Mouse (Mus musculus) layer of hippocampus, adult 8-10 months (tissue): ENCODE results near the gene Med22. TPM values are rescaled to one million over a fixed set of nuclear protein-coding genes. Genes with fewer than 3 reads are reported as not detected.
A peak's percentile ranks its signal among the peaks of the same experiment; 100 is the strongest.
"Not testable (repeated sequence)": the region's sequence is repeated elsewhere in the genome, so short reads cannot be mapped to it uniquely, and the experiment has no call there.

Experiments
- DNase-seq, 2 experiments: peaks; one replicate each; pipeline ENCODE4 v3.0.0; 2022; ENCODE audit warnings: low spot score in 2 of 2
- total RNA-seq, 4 experiments: library from RNA; stranded (reverse); gene quantifications; 2 replicates each; pipeline ENCODE4 v1.2.4; 2022

The Med22 gene
- total RNA-seq, 4 experiments from 2014 or later: 42.5 to 48.9 (median 47.4) TPM

- no peak for DNase-seq
These were observed 6.3 kb upstream of the Med22 start for GRCm38 (mm10) chr2:26916738-26917137.

DNA sequence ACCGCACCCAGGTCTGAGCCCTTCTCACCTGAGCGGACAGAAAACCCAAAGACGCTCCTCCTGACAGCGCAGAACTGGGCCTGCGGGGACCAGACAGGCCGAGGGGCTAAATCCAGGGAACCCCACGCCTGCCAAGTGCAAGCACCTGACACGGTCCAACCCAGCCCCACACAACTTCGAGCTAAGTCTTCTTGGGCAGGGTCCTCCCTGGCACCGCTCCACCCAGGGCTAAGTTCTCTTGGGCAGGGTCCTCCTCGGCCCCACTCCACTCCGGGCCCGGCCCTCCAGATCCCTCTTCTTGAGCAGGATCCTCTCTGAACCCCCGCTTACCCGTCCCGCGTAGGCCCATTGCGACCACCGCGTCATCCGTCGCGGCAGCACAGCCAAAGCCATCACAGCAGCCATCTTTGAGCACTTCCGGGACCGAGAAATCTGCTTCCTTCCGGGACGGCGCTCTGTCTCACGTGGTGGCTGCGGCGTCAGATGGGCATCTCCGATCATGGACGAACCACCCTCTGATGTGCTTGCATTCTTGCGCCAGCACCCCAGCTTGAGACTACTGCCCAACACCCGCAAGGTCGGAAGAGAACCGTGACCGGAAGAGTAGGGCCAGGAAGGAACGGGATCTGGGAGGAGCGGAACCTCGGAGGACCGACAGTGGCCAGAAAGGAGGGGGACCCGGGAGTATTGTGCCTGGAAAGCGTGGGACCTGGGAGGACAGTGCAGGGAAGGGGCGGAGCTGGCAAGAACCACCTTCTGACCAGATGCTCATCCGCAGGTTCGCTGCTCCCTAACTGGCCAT lies 5.7 kb upstream of the Med22 start, which contains the start of the genes Surf2 and Surf1:
Surf2 (plus strand) TSS at position 441 of the 802 bp plus-strand sequence.
Surf1 (minus strand) TSS at position 604 of the 802 bp plus-strand sequence.
- peak; percentile 86 to 87 for DNase-seq

- no peak for DNase-seq
These were observed 3.9 kb upstream of the Med22 start for GRCm38 (mm10) chr2:26914148-26914941.

DNA sequence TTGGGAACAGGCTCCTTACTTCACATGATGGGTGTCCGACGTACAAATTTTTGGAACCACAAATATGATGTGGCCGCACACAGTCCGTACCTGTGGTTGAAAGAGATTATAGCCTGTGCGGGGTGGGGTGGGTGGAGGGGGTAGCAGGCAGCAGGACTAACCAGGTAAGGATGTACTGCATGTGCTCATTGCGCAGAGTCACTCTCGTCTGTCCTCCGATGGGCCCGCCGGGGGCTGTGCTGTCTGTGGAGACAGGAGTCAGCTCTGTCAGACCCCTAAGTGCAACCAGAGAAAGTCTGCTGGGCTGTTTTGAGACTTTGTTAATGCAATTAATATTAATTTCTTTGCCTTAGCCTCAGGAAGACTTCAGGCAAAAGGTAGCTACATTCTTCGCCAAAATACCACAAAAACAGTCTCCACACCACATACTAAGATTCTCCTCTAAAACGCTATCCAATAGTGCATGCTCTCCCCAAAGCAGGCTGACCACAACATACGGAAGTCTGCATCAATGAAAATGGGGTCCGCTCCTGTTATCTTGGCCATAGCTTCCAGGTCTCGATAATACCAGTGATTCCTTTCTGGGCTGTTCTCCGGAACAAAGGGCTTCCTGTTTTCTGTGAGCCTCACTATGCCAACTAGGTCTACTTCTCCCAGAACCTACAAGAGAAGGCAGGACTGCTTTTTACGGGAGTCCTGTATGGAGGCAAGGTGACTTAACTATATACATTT lies 3.1 kb upstream of the Med22 start:
- DNase-seq: no peak

DNA sequence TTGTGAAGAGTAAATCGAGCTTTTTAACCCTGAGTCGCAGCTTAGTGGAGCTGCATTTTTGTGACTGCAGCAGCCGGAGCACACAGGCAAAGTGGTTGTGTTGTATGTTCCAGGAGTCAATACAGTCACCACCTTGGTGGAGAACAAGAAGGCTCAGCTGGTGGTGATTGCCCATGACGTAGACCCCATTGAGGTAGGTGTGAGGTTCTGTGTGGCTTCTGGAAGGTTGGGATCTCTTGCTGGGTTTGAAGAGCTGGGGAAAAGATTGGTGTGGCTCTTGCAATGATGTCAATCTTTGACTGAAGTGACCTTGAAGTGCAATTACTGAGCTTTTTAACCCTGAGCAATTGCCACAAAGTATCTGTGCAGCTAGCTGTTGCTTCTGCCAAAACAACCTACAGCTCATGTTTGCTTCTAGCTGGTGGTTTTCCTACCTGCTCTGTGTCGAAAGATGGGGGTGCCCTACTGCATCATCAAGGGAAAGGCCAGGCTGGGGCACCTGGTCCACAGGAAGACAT lies 1.8 kb upstream of the Med22 start:
- no peak for DNase-seq

DNA sequence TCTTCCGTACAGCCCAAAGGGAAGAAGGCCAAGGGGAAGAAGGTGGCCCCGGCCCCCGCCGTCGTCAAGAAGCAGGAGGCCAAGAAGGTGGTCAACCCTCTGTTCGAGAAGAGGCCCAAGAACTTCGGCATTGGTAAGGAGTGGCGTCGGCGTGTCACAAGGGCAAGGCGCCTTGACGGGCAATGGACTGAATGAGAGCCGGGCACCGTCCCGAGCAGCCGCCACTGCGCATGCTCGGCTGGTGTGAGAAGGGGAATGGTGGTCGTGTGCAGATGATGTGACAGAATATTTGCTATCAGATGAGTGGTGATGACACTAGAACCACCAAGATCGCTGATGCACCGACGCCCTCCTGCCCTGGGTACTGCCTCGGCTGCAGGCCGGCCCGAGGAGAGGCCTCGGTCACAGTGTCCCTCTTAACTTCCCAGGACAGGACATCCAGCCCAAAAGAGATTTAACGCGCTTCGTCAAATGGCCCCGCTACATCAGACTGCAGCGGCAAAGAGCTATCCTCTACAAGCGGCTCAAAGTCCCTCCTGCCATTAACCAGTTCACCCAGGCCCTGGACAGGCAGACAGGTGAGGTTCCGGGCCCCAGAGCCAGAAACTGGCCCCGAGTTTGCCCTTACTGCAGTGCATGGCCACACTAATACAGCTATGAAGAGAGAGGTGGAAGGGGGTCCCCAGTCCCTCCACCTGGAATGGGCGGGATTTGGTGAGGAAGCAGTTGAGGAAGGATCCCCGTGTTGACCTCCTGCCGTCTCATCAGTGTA lies 703 bp upstream of the Med22 start:
- DNase-seq: peak in 1 of 2 experiments; percentile 60

DNA sequence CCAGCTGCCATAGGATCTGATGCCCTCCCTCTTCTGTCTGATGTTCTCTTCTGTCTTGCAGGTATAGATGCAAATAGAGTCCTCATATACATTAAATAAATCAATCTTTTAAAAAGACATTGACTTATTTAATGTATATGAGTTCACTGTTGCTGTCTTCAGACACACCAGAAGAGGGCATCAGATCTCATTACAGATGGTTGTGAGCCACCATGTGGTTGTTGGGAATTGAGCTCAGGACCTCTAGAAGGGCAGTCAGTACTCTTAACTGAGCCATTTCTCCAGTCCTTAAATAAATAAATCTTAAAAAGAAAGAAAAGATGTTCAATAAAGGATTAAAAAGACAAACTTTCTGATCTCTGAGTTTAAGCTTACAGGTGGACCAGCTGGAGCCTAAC lies 1.1 kb downstream of the Med22 start:
- no peak for DNase-seq

DNA sequence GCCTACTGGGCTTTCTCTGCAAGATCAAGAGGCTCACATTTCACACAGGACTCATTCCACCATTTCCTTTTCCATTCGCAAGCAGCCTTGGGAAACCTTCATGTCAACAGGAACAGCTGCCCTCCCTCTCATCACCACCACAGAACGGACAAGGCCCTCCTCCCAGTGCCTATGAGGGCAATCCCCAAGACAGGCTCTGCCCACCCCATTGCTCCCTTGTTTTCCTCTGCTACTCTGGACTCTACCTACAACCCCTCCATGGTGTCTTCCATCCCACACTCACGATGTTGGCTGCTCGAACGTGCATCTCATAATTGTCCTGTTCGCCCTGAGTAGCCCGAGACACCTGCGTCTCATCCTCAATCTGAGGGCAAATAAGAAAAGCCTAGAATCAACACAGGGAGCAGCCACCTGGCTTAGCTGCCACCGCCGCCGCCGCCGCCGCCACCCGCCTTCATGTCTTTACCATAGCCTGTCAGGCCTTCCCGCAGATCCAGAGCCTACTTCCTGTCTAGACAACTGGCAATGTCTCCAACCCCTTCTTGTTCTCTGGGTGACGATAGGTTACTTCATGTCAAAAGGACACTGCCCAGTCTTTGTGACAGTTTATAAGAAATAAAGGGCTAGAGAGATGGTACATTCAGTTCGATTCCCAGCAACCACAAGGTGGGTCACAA lies 1.6 kb downstream of the Med22 start:
- no peak for DNase-seq

DNA sequence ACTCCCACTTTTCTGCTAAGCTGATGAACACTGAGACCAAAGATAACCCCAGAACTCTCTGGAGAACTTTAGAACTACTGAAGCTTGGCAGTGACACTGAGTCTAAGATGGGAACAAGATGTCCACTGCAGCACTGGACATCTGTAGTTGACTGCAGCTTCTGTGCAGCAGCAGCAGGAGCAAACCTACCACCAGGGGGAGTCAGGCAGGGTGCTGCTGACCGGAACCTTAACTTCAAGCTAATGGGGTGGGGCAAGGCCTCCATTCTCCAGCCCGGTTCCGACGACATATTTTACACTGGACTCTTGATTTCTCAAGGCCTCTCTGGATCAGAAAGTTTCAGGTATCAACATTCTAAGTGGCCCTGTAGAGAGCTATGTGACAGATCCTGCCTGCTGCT lies 3.4 kb downstream of the Med22 start:
- no peak for DNase-seq

DNA sequence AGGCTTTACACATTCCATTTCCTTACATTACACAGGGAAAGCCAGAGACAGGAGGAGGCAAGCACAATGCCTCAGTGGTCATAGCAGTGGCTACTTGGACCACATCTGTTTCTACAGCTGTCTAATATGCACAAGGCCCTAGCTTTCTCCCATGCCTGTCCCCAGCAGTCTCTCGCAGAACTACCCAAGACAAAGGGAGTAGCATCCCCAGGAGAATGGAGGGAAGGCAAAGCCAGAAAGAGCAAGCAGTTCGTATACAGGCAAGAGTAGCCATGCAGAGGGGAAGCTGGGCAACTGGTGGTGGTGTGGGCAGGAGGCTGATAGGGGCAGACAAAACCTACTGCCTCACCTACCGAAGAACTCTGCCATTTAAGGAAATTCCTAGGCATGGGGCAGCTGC lies 4.0 kb downstream of the Med22 start:
- DNase-seq: no peak

GRCm38 (mm10) chr2:26905936-26906335 lies 4.5 kb downstream of the Med22 start:
- DNase-seq: no peak

DNA sequence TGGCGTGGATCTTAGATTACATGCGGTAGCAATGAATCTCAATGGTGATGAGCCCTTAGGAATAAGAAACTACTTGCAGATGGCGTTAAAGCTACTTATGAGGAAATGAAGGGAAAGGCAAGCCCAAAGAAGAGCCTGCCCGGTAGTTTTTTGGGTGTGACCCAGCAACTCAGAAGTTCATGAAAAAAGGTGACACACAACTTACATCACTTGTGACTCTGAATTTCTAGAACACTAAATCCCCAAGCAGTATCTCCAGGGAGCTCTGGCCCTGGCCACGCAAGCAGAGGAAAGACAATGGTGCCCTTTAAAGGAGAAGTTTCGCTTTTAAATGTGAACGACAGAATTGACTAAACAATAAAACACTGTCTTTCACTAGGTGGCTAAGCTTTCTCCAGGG lies 7.2 kb downstream of the Med22 start:
- no peak for DNase-seq

DNA sequence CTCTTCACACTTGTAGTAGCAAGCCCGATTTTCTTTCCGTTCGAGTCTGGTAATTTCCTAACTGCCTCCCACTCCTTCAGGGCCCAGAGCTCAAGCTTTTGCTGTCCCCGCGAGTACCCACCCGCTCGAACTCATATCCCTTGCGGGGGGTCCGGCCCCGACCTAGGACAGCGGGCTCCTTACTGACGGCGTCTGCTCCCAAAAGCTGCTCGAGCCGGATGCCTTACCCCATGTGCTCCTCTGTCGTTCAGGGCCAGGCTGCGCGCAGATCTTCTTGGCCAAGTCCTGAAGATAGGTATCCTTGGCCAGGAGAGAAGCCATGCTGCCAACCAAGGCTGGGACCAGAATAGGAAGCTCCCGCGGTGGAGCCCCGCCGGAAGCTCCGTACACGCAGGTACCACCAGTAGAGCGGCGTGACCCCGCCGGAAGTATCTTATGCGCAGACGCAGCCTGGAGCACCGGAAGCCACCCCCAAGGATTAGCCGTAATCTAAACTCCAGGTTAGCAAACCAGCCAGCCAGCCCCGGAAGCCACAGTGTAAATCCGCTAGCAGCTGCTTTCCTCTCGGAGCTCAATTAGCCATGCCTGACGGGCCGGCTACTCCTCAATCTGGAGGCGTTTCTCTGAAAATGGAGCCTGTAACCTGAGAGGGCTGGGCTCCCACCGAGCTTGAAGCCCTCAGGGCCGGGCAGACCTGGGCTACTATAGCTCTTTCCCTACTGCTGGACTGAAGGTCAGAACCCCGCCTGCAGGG lies 7.8 kb downstream of the Med22 start, which contains the start of gene Surf6:
Surf6 (minus strand) TSS at position 413 of the 754 bp plus-strand sequence.
- peak; percentile 95 to 96 for DNase-seq

GRCm38 (mm10) chr2:26901834-26902400 lies 8.6 kb downstream of the Med22 start:
- no peak for DNase-seq

- DNase-seq: no peak
These were observed 9.7 kb downstream of the Med22 start for GRCm38 (mm10) chr2:26900731-26901130.

DNA sequence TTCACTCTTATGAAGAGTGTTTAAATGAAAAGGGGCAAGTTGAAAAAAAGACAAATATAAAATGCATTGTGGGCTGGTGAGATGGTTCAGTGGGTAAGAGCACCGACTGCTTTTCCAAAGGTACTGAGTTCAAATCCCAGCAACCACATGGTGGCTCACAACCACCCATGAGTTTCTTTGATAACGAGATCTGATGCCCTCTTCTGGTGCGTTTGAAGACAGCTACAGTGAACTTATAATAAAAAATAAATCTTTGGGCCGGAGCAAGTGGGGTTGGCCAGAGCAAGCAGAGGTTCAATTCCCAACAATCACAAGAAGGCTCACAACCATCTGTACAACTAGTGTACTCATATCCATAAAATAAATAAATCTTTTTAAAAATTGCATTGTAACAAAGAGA lies 14.6 kb downstream of the Med22 start:
- DNase-seq: no peak

- not testable (repeated sequence) for DNase-seq
These were observed 24.3 kb downstream of the Med22 start for GRCm38 (mm10) chr2:26886170-26886569.

- not testable (repeated sequence) for DNase-seq
These were observed 24.9 kb downstream of the Med22 start for GRCm38 (mm10) chr2:26885541-26885940.

- DNase-seq: no peak
These were observed 31.9 kb downstream of the Med22 start for GRCm38 (mm10) chr2:26878571-26878970.
